ENCODE assay signal across 8 mouse cellular contexts in genomic region chr8:126978535-126978934, GRCm38 (mm10). TPM values are rescaled to one million over a fixed set of nuclear protein-coding genes. Genes with fewer than 3 reads are reported as not detected.
A peak's percentile ranks its signal among the peaks of the same experiment; 100 is the strongest.
DNase-seq lines count a peak whose midpoint lies in the region; ATAC-seq and TF ChIP-seq lines count a peak whose summit lies in the region.
"Not testable (repeated sequence)": the region's sequence is repeated elsewhere in the genome, so short reads cannot be mapped to it uniquely, and the experiment has no call there.

No protein-coding gene starts in this region.

- peak overlapping the region; percentile 17; the same call in 1 of the 2 replicates for H3K4me2 ChIP-seq in CH12.LX (ENCODE audit: insufficient read depth, low read depth, poor library complexity, severe bottlenecking)
- H3K4me2 ChIP-seq in embryonic facial prominence, embryonic 15.5 days (replicated peaks), result peak overlapping the region; percentile 46
- 0 out of 2 replicates have a peak overlapping the region, but pooled peaks have one; percentile 39 for H3K4me2 ChIP-seq in hindbrain, postnatal 0 days (ENCODE audit: low read depth, low read length)
- peak overlapping the region; percentile 51 for H3K4me2 ChIP-seq in kidney, postnatal 0 days (ENCODE audit: low read length)
- peak overlapping the region; percentile 51 for H3K4me2 ChIP-seq in liver, embryonic 13.5 days
- peak overlapping the region; percentile 46 for H3K4me2 ChIP-seq in stomach, embryonic 14.5 days (replicated peaks; ENCODE audit: low read depth, low read length)

- H3K27me3 ChIP-seq in CH12.LX (replicated peaks); embryonic facial prominence, embryonic 15.5 days; hindbrain, postnatal 0 days (ENCODE audit: insufficient read depth, low read length); kidney, postnatal 0 days (ENCODE audit: insufficient read depth, low read length); stomach, embryonic 14.5 days (ENCODE audit: control insufficient read depth, insufficient read depth, low read length): not testable (repeated sequence)
- H3K27me3 ChIP-seq in heart, embryonic 10.5 days (ENCODE audit: insufficient read depth, poor library complexity, severe bottlenecking), result peaks cover 18% of the 10 kb centered on the region
- H3K27me3 ChIP-seq in liver, embryonic 13.5 days, result peaks cover 19% of the 10 kb centered on the region

- not testable (repeated sequence) for ATAC-seq in embryonic facial prominence, embryonic 15.5 days (ENCODE audit: insufficient number of reproducible peaks, low FRiP score, low TSS enrichment, low read depth); hindbrain, postnatal 0 days; kidney, postnatal 0 days (replicated peaks; ENCODE audit: low FRiP score, low read depth); liver, embryonic 13.5 days (ENCODE audit: low read depth); stomach, embryonic 14.5 days (ENCODE audit: insufficient number of reproducible peaks, insufficient read depth, low FRiP score, low read depth)

- WGBS in embryonic facial prominence, embryonic 15.5 days, result 42% methylated on average over 2 of the region's 3 CpGs
- 46% methylated on average over 2 of the region's 3 CpGs for WGBS in heart, embryonic 10.5 days
- WGBS in hindbrain, postnatal 0 days, result 51% methylated on average over 2 of the region's 3 CpGs
- 45% methylated on average over 2 of the region's 3 CpGs for WGBS in kidney, postnatal 0 days
- WGBS in liver, embryonic 13.5 days (ENCODE audit: insufficient replicate concordance), result 30% methylated on average over 2 of the region's 3 CpGs
- 40% methylated on average over 2 of the region's 3 CpGs for WGBS in macrophage (ENCODE audit: missing documents)
- 49% methylated on average over 2 of the region's 3 CpGs for WGBS in stomach, embryonic 14.5 days

- H3K4me3 ChIP-seq in CH12.LX (replicated peaks in 1 of 3; ENCODE audit: low read depth in 2 of 3, low read length in 2 of 3, poor library complexity in 1 of 3) (peak overlapping the region; percentile 23 to 55 (median 52)), macrophage (ENCODE audit: inconsistent target) (peak overlapping the region; percentile 8; the same call in 1 of the 2 replicates)
- H3K4me3 ChIP-seq in embryonic facial prominence, embryonic 15.5 days (replicated peaks), result peak overlapping the region; percentile 30
- H3K4me3 ChIP-seq in heart, embryonic 10.5 days, result peak overlapping the region; percentile 54
- not testable (repeated sequence) for H3K4me3 ChIP-seq in hindbrain, postnatal 0 days (ENCODE audit: low read length); kidney, postnatal 0 days (replicated peaks; ENCODE audit: low read depth, low read length)
- peak overlapping the region; percentile 27; the same call in 1 of the 2 replicates for H3K4me3 ChIP-seq in liver, embryonic 13.5 days (replicated peaks)
- peak overlapping the region; percentile 22 for H3K4me3 ChIP-seq in stomach, embryonic 14.5 days (ENCODE audit: low read depth, low read length)

- TF ChIP-seq POLR2A in CH12.LX (IDR thresholded peaks at IDR 0.05; ENCODE audit: low read depth, low read length), result not testable (repeated sequence)

- in situ Hi-C loops in CH12.LX (cut with MboI; ENCODE audit: low pct_ligation_motif_present, low pct_unique_long_range_greater_than_20kb, low sequenced_read_pairs), result loop anchor here (5.0 to 25.0 kb wide), 3 partner anchors 36 to 716 kb away; no protein-coding TSS in a partner anchor

- dilution Hi-C loops in CH12.LX (cut with MboI; ENCODE audit: extremely low pct_ligation_motif_present, extremely low pct_unique_long_range_greater_than_20kb, low sequenced_read_pairs), result not testable (repeated sequence)

- TF ChIP-seq RAD21 in CH12.LX (IDR thresholded peaks at IDR 0.05; ENCODE audit: low read depth, low read length), result not testable (repeated sequence)

- TF ChIP-seq CTCF in CH12.LX (conservative IDR thresholded peaks at IDR 0.05 in 1 of 2, IDR thresholded peaks at IDR 0.05 in 1 of 2; ENCODE audit: low read depth in 2 of 2, low read length in 2 of 2); hindbrain, postnatal 0 days (IDR thresholded peaks at IDR 0.05; ENCODE audit: low read depth); kidney, postnatal 0 days (IDR thresholded peaks at IDR 0.05; ENCODE audit: low read depth): not testable (repeated sequence)

- not testable (repeated sequence) for H3K36me3 ChIP-seq in CH12.LX (replicated peaks in 1 of 2; ENCODE audit: control insufficient read depth in 1 of 2, insufficient read depth in 1 of 2, low read length in 1 of 2); embryonic facial prominence, embryonic 15.5 days; heart, embryonic 10.5 days; hindbrain, postnatal 0 days (ENCODE audit: insufficient read depth, low read length); kidney, postnatal 0 days (ENCODE audit: insufficient read depth, low read length); liver, embryonic 13.5 days; macrophage (ENCODE audit: inconsistent target); stomach, embryonic 14.5 days (ENCODE audit: control insufficient read depth, insufficient read depth, low read length)

- not testable (repeated sequence) for TF ChIP-seq EP300 in CH12.LX (IDR thresholded peaks at IDR 0.05; ENCODE audit: low read length)

- 0 out of 2 replicates have a peak overlapping the region, but pooled peaks have one; percentile 25 for H3K9ac ChIP-seq in CH12.LX (ENCODE audit: insufficient read depth, low read depth)
- not testable (repeated sequence) for H3K9ac ChIP-seq in embryonic facial prominence, embryonic 15.5 days; hindbrain, postnatal 0 days (replicated peaks; ENCODE audit: low read length); kidney, postnatal 0 days (ENCODE audit: low read depth, low read length); liver, embryonic 13.5 days; stomach, embryonic 14.5 days (replicated peaks; ENCODE audit: low read depth, low read length)

- DNase-seq in CH12.LX (ENCODE audit: extremely low read depth); heart, embryonic 10.5 days (ENCODE audit: low spot score); hindbrain, postnatal 0 days (ENCODE audit: low spot score); kidney, postnatal 0 days (ENCODE audit: low spot score); liver, embryonic 13.5 days: not testable (repeated sequence)

- not testable (repeated sequence) for H3K79me2 ChIP-seq in CH12.LX (replicated peaks; ENCODE audit: control insufficient read depth, extremely low read depth, insufficient read depth, poor library complexity, severe bottlenecking); macrophage (ENCODE audit: inconsistent target)

- peaks cover 9 to 24% of the 10 kb centered on the region in 2 experiments for H3K4me1 ChIP-seq in CH12.LX (ENCODE audit: control insufficient read depth in 1 of 2, insufficient read depth in 2 of 2)
- not testable (repeated sequence) for H3K4me1 ChIP-seq in embryonic facial prominence, embryonic 15.5 days; heart, embryonic 10.5 days; hindbrain, postnatal 0 days (ENCODE audit: insufficient read depth, low read length); kidney, postnatal 0 days (replicated peaks; ENCODE audit: insufficient read depth, low read length); stomach, embryonic 14.5 days (ENCODE audit: control insufficient read depth, insufficient read depth, low read length)
- H3K4me1 ChIP-seq in liver, embryonic 13.5 days (replicated peaks), result peaks cover 19% of the 10 kb centered on the region

- H3K9me3 ChIP-seq in CH12.LX (replicated peaks; ENCODE audit: low read length); embryonic facial prominence, embryonic 15.5 days (replicated peaks); heart, embryonic 10.5 days; hindbrain, postnatal 0 days (ENCODE audit: low read length); kidney, postnatal 0 days (replicated peaks; ENCODE audit: low read length); liver, embryonic 13.5 days (replicated peaks); stomach, embryonic 14.5 days (ENCODE audit: control insufficient read depth, low read depth, low read length): not testable (repeated sequence)

- H3K27ac ChIP-seq in CH12.LX (ENCODE audit: insufficient read depth, low read depth); embryonic facial prominence, embryonic 15.5 days (replicated peaks); heart, embryonic 10.5 days; hindbrain, postnatal 0 days; kidney, postnatal 0 days; liver, embryonic 13.5 days; macrophage; stomach, embryonic 14.5 days (ENCODE audit: low read length): not testable (repeated sequence)

RNA-seq across cellular contexts. Expression of gene Rbm34, which starts 7.7 kb away (rescaled TPM):
- 24.8 and 29.8 TPM in 2 replicates for total RNA-seq in CH12.LX (2012; rRNA removed)
- 42.7 and 47.2 TPM in 2 replicates for total RNA-seq in CH12.LX (2014; rRNA removed)
- 42.3 and 52.4 TPM in 2 replicates for polyA plus RNA-seq in CH12.LX (2012; ENCODE audit: insufficient read length, low read depth)
- polyA plus RNA-seq in embryonic facial prominence, embryonic 15.5 days (2015; fragmentation: Nextera tagmentation; extraction: Ambion mirVana), result 23.1 and 23.7 TPM in 2 replicates
- polyA plus RNA-seq in heart, embryonic 10.5 days (2016; fragmentation: Nextera tagmentation; extraction: Ambion mirVana), result 14.0 and 25.0 TPM in 2 replicates
- 9.8 and 10.4 TPM in 2 replicates for total RNA-seq in hindbrain, postnatal 0 days (2014; rRNA removed)
- 28.3 and 29.0 TPM in 2 replicates for polyA plus RNA-seq in hindbrain, postnatal 0 days (2015; fragmentation: Nextera tagmentation; extraction: Ambion mirVana)
- polyA plus RNA-seq in kidney, postnatal 0 days (2015; fragmentation: Nextera tagmentation; extraction: Ambion mirVana), result 28.6 and 31.4 TPM in 2 replicates
- polyA plus RNA-seq in liver, embryonic 13.5 days (2015; fragmentation: Nextera tagmentation; extraction: Ambion mirVana), result 16.5 and 19.2 TPM in 2 replicates
- 10 to 100 TPM in 25 of 26 experiments, 1 to 10 TPM in 1; 8.8 to 43.3 (median 29.8) TPM for total RNA-seq in macrophage (2018; cell fraction: chromatin; rRNA removed)
- 10 to 100 TPM; 12.2 to 21.4 (median 17.8) TPM for total RNA-seq in macrophage (2018; cell fraction: cytosol; rRNA removed)
- total RNA-seq in macrophage (2018; cell fraction: nucleus; rRNA removed), result 10 to 100 TPM in 23 of 26 experiments, 1 to 10 TPM in 3; 7.7 to 32.0 (median 17.2) TPM
- 16.1 to 20.8 TPM (median 19.6 TPM) in 3 replicates for polyA plus RNA-seq in macrophage (2018)
- polyA plus RNA-seq in stomach, embryonic 14.5 days (2014; fragmentation: Nextera tagmentation; extraction: Ambion mirVana), result 25.0 and 25.1 TPM in 2 replicates

RNA-seq across cellular contexts. Expression of gene Tomm20, which starts 32.9 kb away (rescaled TPM):
- total RNA-seq in CH12.LX (2012; rRNA removed) (337 and 394 TPM in 2 replicates), CH12.LX (2014; rRNA removed) (130 and 151 TPM in 2 replicates)
- polyA plus RNA-seq in CH12.LX (2012; ENCODE audit: insufficient read length, low read depth) (513 TPM in 2 replicates), macrophage (2018) (73.9 to 174 TPM (median 109 TPM) in 3 replicates)
- 185 and 193 TPM in 2 replicates for polyA plus RNA-seq in embryonic facial prominence, embryonic 15.5 days (2015; fragmentation: Nextera tagmentation; extraction: Ambion mirVana)
- polyA plus RNA-seq in heart, embryonic 10.5 days (2016; fragmentation: Nextera tagmentation; extraction: Ambion mirVana), result 276 and 307 TPM in 2 replicates
- 125 and 141 TPM in 2 replicates for total RNA-seq in hindbrain, postnatal 0 days (2014; rRNA removed)
- polyA plus RNA-seq in hindbrain, postnatal 0 days (2015; fragmentation: Nextera tagmentation; extraction: Ambion mirVana), result 224 and 232 TPM in 2 replicates
- polyA plus RNA-seq in kidney, postnatal 0 days (2015; fragmentation: Nextera tagmentation; extraction: Ambion mirVana), result 309 and 315 TPM in 2 replicates
- polyA plus RNA-seq in liver, embryonic 13.5 days (2015; fragmentation: Nextera tagmentation; extraction: Ambion mirVana), result 202 and 204 TPM in 2 replicates
- 10 to 100 TPM in 25 of 26 experiments, 1 to 10 TPM in 1; 9.7 to 33.1 (median 19.9) TPM for total RNA-seq in macrophage (2018; cell fraction: chromatin; rRNA removed)
- 100 to 1,000 TPM in 7 of 26 experiments, 10 to 100 TPM in 19; 61.8 to 120 (median 90.0) TPM for total RNA-seq in macrophage (2018; cell fraction: cytosol; rRNA removed)
- total RNA-seq in macrophage (2018; cell fraction: nucleus; rRNA removed), result 10 to 100 TPM in 25 of 26 experiments, 1 to 10 TPM in 1; 9.4 to 40.6 (median 20.4) TPM
- 200 and 202 TPM in 2 replicates for polyA plus RNA-seq in stomach, embryonic 14.5 days (2014; fragmentation: Nextera tagmentation; extraction: Ambion mirVana)
